15 mouse cellular contexts compared by ENCODE assay signal in genomic region chr3:97253823-97254600, GRCm38 (mm10). TPM values are rescaled to one million over a fixed set of nuclear protein-coding genes. Genes with fewer than 3 reads are reported as not detected.
A peak's percentile ranks its signal among the peaks of the same experiment; 100 is the strongest.
DNase-seq lines count a peak whose midpoint lies in the region; ATAC-seq lines count a peak whose summit lies in the region.
"Had no signal": no experiment of that assay in that cellular context is flagged by ENCODE, and none has a peak within 500 bp of the region (broad histone marks: within the 10 kb centered on the region; RNA-seq: fewer than 3 reads in every experiment).

No protein-coding gene starts in this region.

- H3K9me3 ChIP-seq in midbrain, embryonic 13.5 days: peaks cover 7% of the 10 kb centered on the region; the same call in 1 of the 2 replicates
- H3K9me3 ChIP-seq in midbrain, embryonic 16.5 days (replicated peaks; ENCODE audit: control insufficient read depth, low read length, poor library complexity, severe bottlenecking): no peaks in the 10 kb centered on the region
- peaks cover 5% of the 10 kb centered on the region; the same call in 1 of the 2 replicates for H3K9me3 ChIP-seq in embryonic facial prominence, embryonic 14.5 days (ENCODE audit: control insufficient read depth, low read length)
- H3K9me3 ChIP-seq in limb, embryonic 10.5 days (replicated peaks): no peaks in the 10 kb centered on the region
- H3K9me3 ChIP-seq in stomach, embryonic 15.5 days: no peaks in the 10 kb centered on the region
- H3K9me3 ChIP-seq: heart, embryonic 12.5 days; hindbrain, embryonic 15.5 days had no signal

- 27% methylated on average over 9 of the region's 9 CpGs for WGBS in midbrain, embryonic 13.5 days
- WGBS in midbrain, embryonic 16.5 days: 22% methylated on average over 9 of the region's 9 CpGs
- WGBS in embryonic facial prominence, embryonic 14.5 days: 28% methylated on average over 9 of the region's 9 CpGs
- 21% methylated on average over 9 of the region's 9 CpGs for WGBS in limb, embryonic 10.5 days
- 45% methylated on average over 9 of the region's 9 CpGs for WGBS in stomach, embryonic 15.5 days

- peaks cover 7% of the 10 kb centered on the region for H3K36me3 ChIP-seq in midbrain, embryonic 13.5 days
- H3K36me3 ChIP-seq in midbrain, embryonic 16.5 days (ENCODE audit: control insufficient read depth, insufficient read depth, low read length): no peaks in the 10 kb centered on the region
- 0 out of 2 replicates have a peak, but pooled peaks cover 5% of the 10 kb centered on the region for H3K36me3 ChIP-seq in embryonic facial prominence, embryonic 14.5 days (ENCODE audit: control insufficient read depth, insufficient read depth, low read length)
- peaks cover 8% of the 10 kb centered on the region for H3K36me3 ChIP-seq in limb, embryonic 10.5 days
- H3K36me3 ChIP-seq in stomach, embryonic 15.5 days: no peaks in the 10 kb centered on the region; the same call in 1 of the 2 replicates
- H3K36me3 ChIP-seq: hindbrain, embryonic 15.5 days had no signal

- H3K27ac ChIP-seq in midbrain, embryonic 13.5 days: no peak overlapping the region
- no peak overlapping the region for H3K27ac ChIP-seq in midbrain, embryonic 16.5 days (ENCODE audit: low read length)
- peak overlapping the region; percentile 24 for H3K27ac ChIP-seq in embryonic facial prominence, embryonic 14.5 days (replicated peaks; ENCODE audit: low read depth, low read length)
- H3K27ac ChIP-seq in limb, embryonic 10.5 days: peak overlapping the region; percentile 85
- peak overlapping the region; percentile 37 for H3K27ac ChIP-seq in stomach, embryonic 15.5 days
- H3K27ac ChIP-seq: hindbrain, embryonic 15.5 days; macrophage; neural tube, embryonic 13.5 days had no signal

- DNase-seq in embryonic facial prominence, embryonic 14.5 days (ENCODE audit: low spot score): peak; percentile 50
- DNase-seq in limb, embryonic 10.5 days (ENCODE audit: low spot score): peak; percentile 89
- no peak for DNase-seq in cerebellum, postnatal 14 days
- DNase-seq in ovary, postnatal 10 days (ENCODE audit: low spot score): no peak
- no peak for DNase-seq in spleen, postnatal 14 days (ENCODE audit: low spot score in 2 of 2)
- DNase-seq: adrenal gland, postnatal 25 days; kidney, postnatal 25 days; right cerebral cortex, postnatal 25 days had no signal

- 0 out of 2 replicates have a peak, but pooled peaks have one; percentile 50 for ATAC-seq in midbrain, embryonic 13.5 days
- no peak for ATAC-seq in midbrain, embryonic 16.5 days
- peak; percentile 60 for ATAC-seq in embryonic facial prominence, embryonic 14.5 days (ENCODE audit: low read depth)
- no peak for ATAC-seq in stomach, embryonic 15.5 days (ENCODE audit: insufficient read depth, low FRiP score, low read depth)

- no peak overlapping the region for H3K4me2 ChIP-seq in midbrain, embryonic 13.5 days (replicated peaks)
- H3K4me2 ChIP-seq in midbrain, embryonic 16.5 days (ENCODE audit: low read length): no peak overlapping the region
- H3K4me2 ChIP-seq in embryonic facial prominence, embryonic 14.5 days (ENCODE audit: low read depth, low read length): peak overlapping the region; percentile 16; the same call in 1 of the 2 replicates
- H3K4me2 ChIP-seq in stomach, embryonic 15.5 days: no peak overlapping the region
- H3K4me2 ChIP-seq: heart, embryonic 12.5 days; hindbrain, embryonic 15.5 days; neural tube, embryonic 13.5 days had no signal

- no peak overlapping the region for H3K4me3 ChIP-seq in midbrain, embryonic 13.5 days (replicated peaks)
- no peak overlapping the region for H3K4me3 ChIP-seq in midbrain, embryonic 16.5 days (ENCODE audit: low read depth, low read length)
- no peak overlapping the region for H3K4me3 ChIP-seq in embryonic facial prominence, embryonic 14.5 days (ENCODE audit: low read depth, low read length)
- peak overlapping the region; percentile 26 for H3K4me3 ChIP-seq in limb, embryonic 10.5 days
- no peak overlapping the region for H3K4me3 ChIP-seq in stomach, embryonic 15.5 days (replicated peaks)
- H3K4me3 ChIP-seq: heart, embryonic 12.5 days; hindbrain, embryonic 15.5 days; neural tube, embryonic 13.5 days had no signal

- peaks cover 30% of the 10 kb centered on the region for H3K4me1 ChIP-seq in midbrain, embryonic 13.5 days (replicated peaks)
- H3K4me1 ChIP-seq in midbrain, embryonic 16.5 days (ENCODE audit: control insufficient read depth, insufficient read depth, low read length): peaks cover 19% of the 10 kb centered on the region
- peaks cover 26% of the 10 kb centered on the region for H3K4me1 ChIP-seq in embryonic facial prominence, embryonic 14.5 days (ENCODE audit: control insufficient read depth, insufficient read depth, low read length)
- H3K4me1 ChIP-seq in limb, embryonic 10.5 days: peaks cover 46% of the 10 kb centered on the region
- peaks cover 24% of the 10 kb centered on the region for H3K4me1 ChIP-seq in stomach, embryonic 15.5 days

- no peak overlapping the region for H3K9ac ChIP-seq in midbrain, embryonic 13.5 days (replicated peaks)
- no peak overlapping the region for H3K9ac ChIP-seq in midbrain, embryonic 16.5 days (ENCODE audit: low read depth, low read length)
- H3K9ac ChIP-seq in embryonic facial prominence, embryonic 14.5 days (ENCODE audit: low read depth, low read length): no peak overlapping the region
- H3K9ac ChIP-seq in stomach, embryonic 15.5 days: no peak overlapping the region
- H3K9ac ChIP-seq: heart, embryonic 12.5 days; hindbrain, embryonic 15.5 days had no signal

- no peaks in the 10 kb centered on the region for H3K27me3 ChIP-seq in midbrain, embryonic 13.5 days
- no peaks in the 10 kb centered on the region for H3K27me3 ChIP-seq in midbrain, embryonic 16.5 days (ENCODE audit: control insufficient read depth, insufficient read depth, low read depth, low read length)
- H3K27me3 ChIP-seq in embryonic facial prominence, embryonic 14.5 days (replicated peaks; ENCODE audit: control insufficient read depth, insufficient read depth, low read length): no peaks in the 10 kb centered on the region
- no peaks in the 10 kb centered on the region for H3K27me3 ChIP-seq in limb, embryonic 10.5 days (ENCODE audit: low read depth, poor library complexity, severe bottlenecking)
- no peaks in the 10 kb centered on the region for H3K27me3 ChIP-seq in stomach, embryonic 15.5 days (replicated peaks)
- H3K27me3 ChIP-seq: heart, embryonic 12.5 days; hindbrain, embryonic 15.5 days; neural tube, embryonic 13.5 days had no signal

RNA-seq across cellular contexts. Expression of gene Bcl9, which starts 43.7 kb away (rescaled TPM):
- polyA plus RNA-seq in midbrain, embryonic 13.5 days (2015; fragmentation: Nextera tagmentation; extraction: Ambion mirVana): 98.7 and 111 TPM in 2 replicates
- 78.3 and 92.4 TPM in 2 replicates for polyA plus RNA-seq in midbrain, embryonic 16.5 days (2015; fragmentation: Nextera tagmentation; extraction: Ambion mirVana)
- 36.0 and 39.4 TPM in 2 replicates for polyA plus RNA-seq in embryonic facial prominence, embryonic 14.5 days (2014; fragmentation: Nextera tagmentation; extraction: Ambion mirVana)
- 63.0 and 74.2 TPM in 2 replicates for polyA plus RNA-seq in limb, embryonic 10.5 days (2016; fragmentation: Nextera tagmentation; extraction: Ambion mirVana)
- 50.0 and 59.3 TPM in 2 replicates for polyA plus RNA-seq in stomach, embryonic 15.5 days (2015; fragmentation: Nextera tagmentation; extraction: Ambion mirVana)

Comparison
In these comparisons a context has a peak if more than half of its experiments do, and no peak if none do; other contexts are left out.
1. ATAC-seq: peak in midbrain, embryonic 13.5 days (single experiment) and embryonic facial prominence, embryonic 14.5 days (single experiment); none in midbrain, embryonic 16.5 days (single experiment) and stomach, embryonic 15.5 days (single experiment).
2. H3K27ac ChIP-seq: peak in embryonic facial prominence, embryonic 14.5 days (single experiment), limb, embryonic 10.5 days (single experiment) and stomach, embryonic 15.5 days (single experiment); none in midbrain, embryonic 13.5 days (single experiment) and midbrain, embryonic 16.5 days (single experiment).
3. DNase-seq: peak in embryonic facial prominence, embryonic 14.5 days (single experiment) and limb, embryonic 10.5 days (single experiment); none in cerebellum, postnatal 14 days (0 of 2), ovary, postnatal 10 days (single experiment) and spleen, postnatal 14 days (0 of 2).